Mouse (Mus musculus) midbrain, embryonic 11.5 days (tissue): ENCODE data around the gene Ehbp1. TPM values are rescaled to one million over a fixed set of nuclear protein-coding genes. Genes with fewer than 3 reads are reported as not detected.
A peak's percentile ranks its signal among the peaks of the same experiment; 100 is the strongest.

ENCODE experiments used
- ATAC-seq: fragments of 200-750 bp; cut with Nextera tagmentation; 2 replicates; pipeline ENCODE4 v1.8.0; 2017; ENCODE audit warnings: moderate TSS enrichment, moderate library complexity; ENCODE audit not compliant: low FRiP score
- DNase-seq: peaks from one replicate; pipeline ENCODE4 v3.0.0; 2015; ENCODE audit warnings: low spot score; ENCODE audit errors: missing footprints
- H3K27ac ChIP-seq: fragments of 300-500 bp; sonication (generic); 2 replicates; pipeline ENCODE4 v1.5.1; 2014; ENCODE audit warnings: low read depth, low read length
- H3K27me3 ChIP-seq: fragments of 300-500 bp; sonication (generic); 2 replicates; pipeline ENCODE4 v1.6.1; 2014; ENCODE audit warnings: mild to moderate bottlenecking, low read length, moderate library complexity, mixed read lengths; ENCODE audit not compliant: control insufficient read depth, insufficient read depth
- H3K36me3 ChIP-seq: fragments of 300-500 bp; sonication (generic); 2 replicates; pipeline ENCODE4 v1.6.1; 2014; ENCODE audit warnings: mild to moderate bottlenecking, low read length, moderate library complexity, mixed read lengths; ENCODE audit not compliant: control insufficient read depth, insufficient read depth
- H3K4me1 ChIP-seq: fragments of 300-500 bp; sonication (generic); 2 replicates; pipeline ENCODE4 v1.6.1; 2014; ENCODE audit warnings: low read length; ENCODE audit not compliant: control insufficient read depth, insufficient read depth
- H3K4me2 ChIP-seq: fragments of 300-500 bp; sonication (generic); 2 replicates; pipeline ENCODE4 v1.6.1; 2014; ENCODE audit warnings: mild to moderate bottlenecking, moderate library complexity
- H3K4me3 ChIP-seq: fragments of 300-500 bp; sonication (generic); 2 replicates; pipeline ENCODE4 v1.5.1; 2014; ENCODE audit warnings: low read depth, low read length
- H3K9ac ChIP-seq: fragments of 300-500 bp; sonication (generic); 2 replicates; pipeline ENCODE4 v1.6.1; 2014; ENCODE audit warnings: low read length
- H3K9me3 ChIP-seq: fragments of 300-500 bp; sonication (generic); 2 replicates; pipeline ENCODE4 v1.6.1; 2016; ENCODE audit warnings: low read length; ENCODE audit not compliant: control insufficient read depth
- WGBS: fragments of 180-500 bp; shearing (Covaris S2); extraction: QIAGEN DNeasy Blood & Tissue Kit; methylation state at CpG from one replicate; pipeline ENCODE4 v1.1.7; 2014; 5-methylcytosine and 5-hydroxymethylcytosine counted together
- polyA plus RNA-seq: library from polyadenylated mRNA; unstranded; fragments of >200 nt; fragmentation: Nextera tagmentation; extraction: Ambion mirVana; gene quantifications from 2 replicates; pipeline ENCODE4 v1.2.1, GENCODE M21; 2014

Ehbp1 gene
- polyA plus RNA-seq, 1 experiment from 2014 or later: 17.1 TPM

GRCm38 (mm10) chr11:22194607-22195006 is 147.5 kb downstream of the Ehbp1 start:
- WGBS: 71% methylated on average over 3 of the region's 3 CpGs
- H3K9ac ChIP-seq: no peak overlapping the region
- no peak for DNase-seq

DNA sequence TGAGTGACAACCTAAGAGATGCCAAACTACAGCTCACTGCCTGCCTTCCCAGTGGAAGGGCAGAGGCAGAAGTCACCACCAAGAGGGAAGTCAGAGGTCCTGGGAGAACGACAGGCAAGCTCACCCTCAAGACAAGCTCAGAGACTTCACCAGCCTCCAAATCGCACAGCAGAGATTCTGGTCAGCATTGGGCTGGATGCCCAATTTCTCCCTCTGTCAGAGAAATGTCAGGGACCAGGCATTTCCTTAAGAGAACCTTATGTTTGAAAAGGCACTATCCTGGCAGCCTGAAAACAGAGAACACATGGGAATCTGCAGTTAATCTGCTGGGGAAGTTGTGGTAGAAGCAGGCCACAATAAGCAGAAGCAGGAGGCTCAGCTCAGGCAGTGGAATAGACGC is 151.5 kb downstream of the Ehbp1 start:
- Histone ChIP-seq H3K4me3 (no peak overlapping the region), H3K27ac (no peak overlapping the region), H3K4me2 (no peak overlapping the region), H3K27me3 (no peaks in the 10 kb centered on the region), H3K36me3 (no peaks in the 10 kb centered on the region), H3K9me3 (no peaks in the 10 kb centered on the region), H3K4me1 (no peaks in the 10 kb centered on the region), H3K9ac (no peak overlapping the region)
- ATAC-seq: no peak
- WGBS: 82% methylated on average over 3 of the region's 3 CpGs
- peak; percentile 62 for DNase-seq

More at GRCm38 (mm10) chr11:22194607-22195006, 147.5 kb downstream of the Ehbp1 start:
- Histone ChIP-seq H3K27me3 (no peaks in the 10 kb centered on the region), H3K4me1 (peaks cover 5% of the 10 kb centered on the region; the same call in 1 of the 2 replicates), H3K36me3 (no peaks in the 10 kb centered on the region), H3K4me2 (no peak overlapping the region), H3K4me3 (no peak overlapping the region), H3K27ac (no peak overlapping the region), H3K9me3 (no peaks in the 10 kb centered on the region)
- ATAC-seq: no peak

DNA sequence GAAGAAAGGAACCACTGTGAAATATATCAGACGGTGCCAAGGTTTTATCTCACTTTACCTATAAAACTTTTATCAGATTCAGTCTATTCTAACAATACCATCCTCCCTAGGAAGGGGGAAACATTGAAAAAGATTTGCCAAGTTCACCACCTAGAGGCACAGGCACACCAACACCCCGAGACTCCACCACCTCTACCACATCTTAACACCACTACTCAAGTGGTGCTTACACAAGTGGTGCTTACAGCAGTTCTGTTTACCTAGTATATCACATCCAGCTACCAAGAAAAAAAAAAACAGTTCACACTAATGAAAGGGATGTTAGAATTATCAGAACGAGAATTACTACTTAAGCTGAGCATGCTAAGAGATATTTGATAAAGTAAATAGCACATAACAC is 152.1 kb downstream of the Ehbp1 start:
- Histone ChIP-seq H3K27me3 (no peaks in the 10 kb centered on the region), H3K36me3 (no peaks in the 10 kb centered on the region), H3K4me2 (no peak overlapping the region), H3K4me3 (no peak overlapping the region), H3K9ac (no peak overlapping the region), H3K9me3 (no peaks in the 10 kb centered on the region), H3K27ac (no peak overlapping the region), H3K4me1 (no peaks in the 10 kb centered on the region)
- DNase-seq (no peak), ATAC-seq (no peak)
- WGBS: 77% methylated on average over 3 of the region's 3 CpGs

GRCm38 (mm10) chr11:22181530-22182501 is 160.3 kb downstream of the Ehbp1 start:
- Histone ChIP-seq H3K4me3 (no peak overlapping the region), H3K27ac (no peak overlapping the region), H3K9me3 (no peaks in the 10 kb centered on the region), H3K4me2 (no peak overlapping the region), H3K36me3 (no peaks in the 10 kb centered on the region), H3K9ac (no peak overlapping the region), H3K27me3 (no peaks in the 10 kb centered on the region), H3K4me1 (no peaks in the 10 kb centered on the region)
- 90% methylated on average over 8 of the region's 8 CpGs for WGBS
- ATAC-seq: no peak
- DNase-seq: peak; percentile 54

DNA sequence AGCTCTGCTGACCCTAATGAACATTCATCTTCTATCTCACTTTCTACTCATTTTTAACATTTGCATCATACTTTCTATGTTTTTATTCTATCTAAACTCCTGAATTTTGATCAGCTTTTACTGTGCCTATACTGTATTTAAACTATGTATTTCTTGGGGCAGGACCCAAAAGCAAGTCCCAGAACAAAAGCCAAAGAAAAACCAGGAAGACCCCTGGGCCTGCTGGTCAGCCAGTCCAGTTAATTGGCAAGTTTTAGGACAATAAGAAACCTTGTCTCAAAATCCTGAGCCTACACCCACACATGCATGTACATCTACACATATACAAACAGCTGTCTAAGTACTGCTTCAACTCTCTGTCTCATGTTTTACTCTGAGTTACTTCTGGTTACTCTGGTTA is 161.9 kb downstream of the Ehbp1 start:
- H3K4me1 ChIP-seq: no peaks in the 10 kb centered on the region
- no peak overlapping the region for H3K4me2 ChIP-seq
- no peak overlapping the region for H3K9ac ChIP-seq
- H3K27ac ChIP-seq: no peak overlapping the region
- H3K4me3 ChIP-seq: no peak overlapping the region
- no peaks in the 10 kb centered on the region for H3K9me3 ChIP-seq
- DNase-seq (peak; percentile 66), ATAC-seq (no peak)
- no peaks in the 10 kb centered on the region for H3K36me3 ChIP-seq
- no peaks in the 10 kb centered on the region for H3K27me3 ChIP-seq

DNA sequence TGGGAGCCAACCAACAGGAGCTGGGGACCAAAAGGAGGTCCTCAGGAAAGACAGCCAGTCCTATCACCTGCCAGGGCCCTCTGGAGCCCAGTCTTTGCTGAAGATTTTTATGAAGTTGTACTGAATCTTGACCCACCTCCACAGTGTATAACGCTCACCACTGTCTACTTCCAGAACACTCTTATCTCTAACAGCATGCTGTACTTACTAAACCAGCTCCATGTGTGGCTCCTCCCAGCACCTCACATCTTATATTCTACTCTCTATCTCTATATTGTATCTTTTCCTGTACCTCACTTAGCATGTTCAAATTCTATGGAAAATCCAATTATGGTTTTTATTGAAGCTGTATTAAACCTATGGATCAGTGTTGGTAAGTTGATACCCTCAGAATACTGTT is 163.5 kb downstream of the Ehbp1 start:
- ATAC-seq (no peak), DNase-seq (no peak)
- H3K4me3 ChIP-seq: no peak overlapping the region
- H3K4me1 ChIP-seq: no peaks in the 10 kb centered on the region
- no peaks in the 10 kb centered on the region for H3K9me3 ChIP-seq
- no peak overlapping the region for H3K9ac ChIP-seq
- no peak overlapping the region for H3K4me2 ChIP-seq
- WGBS: 90% methylated on average over 1 of the region's 1 CpGs
- H3K27me3 ChIP-seq: no peaks in the 10 kb centered on the region
- no peak overlapping the region for H3K27ac ChIP-seq
- H3K36me3 ChIP-seq: no peaks in the 10 kb centered on the region

DNA sequence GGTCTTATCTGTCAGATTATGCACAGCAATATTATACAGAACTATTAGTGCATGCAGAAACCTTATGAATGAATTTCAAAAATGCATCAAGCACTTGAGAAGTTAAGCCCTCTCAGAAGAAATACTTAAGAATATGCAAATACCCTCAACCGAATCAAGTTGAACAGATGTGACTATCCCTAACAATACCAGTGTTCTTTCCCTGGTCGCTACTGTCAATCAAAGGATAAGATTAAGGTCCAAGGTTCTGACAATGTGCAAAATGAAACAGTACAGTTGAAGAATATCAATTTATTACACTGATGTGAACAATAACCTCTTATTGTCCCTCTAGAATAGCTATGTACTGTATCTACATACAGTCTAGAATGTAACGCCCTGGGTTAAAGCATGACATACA is 167.8 kb downstream of the Ehbp1 start:
- H3K36me3 ChIP-seq: no peaks in the 10 kb centered on the region
- no peak for DNase-seq
- H3K27me3 ChIP-seq: no peaks in the 10 kb centered on the region
- 0 out of 2 replicates have a peak, but pooled peaks have one; percentile 27 for ATAC-seq
- H3K9ac ChIP-seq: no peak overlapping the region
- no peaks in the 10 kb centered on the region for H3K4me1 ChIP-seq
- H3K9me3 ChIP-seq: no peaks in the 10 kb centered on the region; the same call in 1 of the 2 replicates
- H3K4me3 ChIP-seq: no peak overlapping the region
- H3K4me2 ChIP-seq: no peak overlapping the region
- 58% methylated on average over 3 of the region's 3 CpGs for WGBS
- H3K27ac ChIP-seq: no peak overlapping the region

- ATAC-seq: no peak
- no peak overlapping the region for H3K4me2 ChIP-seq
- no peaks in the 10 kb centered on the region for H3K36me3 ChIP-seq
- no peak overlapping the region for H3K9ac ChIP-seq
- H3K27me3 ChIP-seq: no peaks in the 10 kb centered on the region
- no peak for DNase-seq
- H3K4me3 ChIP-seq: no peak overlapping the region
- no peaks in the 10 kb centered on the region; the same call in 1 of the 2 replicates for H3K9me3 ChIP-seq
- H3K27ac ChIP-seq: no peak overlapping the region
- no peaks in the 10 kb centered on the region for H3K4me1 ChIP-seq
- 96% methylated on average over 6 of the region's 6 CpGs for WGBS
These were observed 171.0 kb downstream of the Ehbp1 start for GRCm38 (mm10) chr11:22170962-22171638.

DNA sequence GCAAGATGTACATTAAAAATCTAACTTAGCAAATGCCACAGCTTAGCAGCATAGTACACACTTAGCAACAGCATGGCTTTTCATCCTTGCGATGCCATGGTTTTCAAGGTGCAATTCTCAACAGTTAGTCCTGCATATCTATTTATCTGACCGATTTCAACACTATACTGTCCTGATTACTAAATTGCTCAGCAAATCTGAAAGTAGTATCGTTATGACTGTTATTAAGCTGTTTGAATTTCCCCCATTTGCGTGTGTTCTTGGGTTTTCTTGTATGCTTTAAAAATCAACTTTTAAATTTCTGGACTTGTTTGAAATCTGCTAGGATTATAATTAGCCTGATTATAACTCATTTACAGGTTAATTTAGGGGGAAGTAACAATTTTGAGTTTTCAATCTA is 184.2 kb downstream of the Ehbp1 start:
- Histone ChIP-seq H3K27me3 (no peaks in the 10 kb centered on the region), H3K27ac (no peak overlapping the region), H3K4me2 (no peak overlapping the region), H3K9me3 (no peaks in the 10 kb centered on the region), H3K36me3 (no peaks in the 10 kb centered on the region), H3K4me1 (no peaks in the 10 kb centered on the region), H3K4me3 (no peak overlapping the region), H3K9ac (no peak overlapping the region)
- WGBS: 95% methylated on average over 4 of the region's 4 CpGs
- no peak for ATAC-seq
- DNase-seq: no peak
